Mouse (Mus musculus) heart, embryonic 10.5 days (tissue): ENCODE measurements around the gene Plekhg6. TPM values are rescaled to one million over a fixed set of nuclear protein-coding genes. Genes with fewer than 3 reads are reported as not detected.
A peak's percentile ranks its signal among the peaks of the same experiment; 100 is the strongest.

Source experiments
- DNase-seq: peaks from one replicate; pipeline ENCODE4 v3.0.0-alpha.2; 2017; ENCODE audit warnings: low spot score
- H3K27ac ChIP-seq: fragments of 300-500 bp; sonication (generic); 2 replicates; pipeline ENCODE4 v1.5.1; 2016; ENCODE audit warnings: mild to moderate bottlenecking
- H3K27me3 ChIP-seq: fragments of 300-500 bp; sonication (generic); 2 replicates; pipeline ENCODE4 v1.6.1; 2016; ENCODE audit warnings: mild to moderate bottlenecking; ENCODE audit not compliant: poor library complexity, insufficient read depth, severe bottlenecking
- H3K36me3 ChIP-seq: fragments of 300-500 bp; sonication (generic); 2 replicates; pipeline ENCODE4 v1.6.1; 2016; ENCODE audit warnings: mild to moderate bottlenecking, moderate library complexity
- H3K4me1 ChIP-seq: fragments of 300-500 bp; sonication (generic); 2 replicates; pipeline ENCODE4 v1.6.1; 2016; ENCODE audit warnings: mild to moderate bottlenecking
- H3K4me3 ChIP-seq: fragments of 300-500 bp; sonication (generic); 2 replicates; pipeline ENCODE4 v1.5.1; 2016; ENCODE audit warnings: mild to moderate bottlenecking, moderate library complexity
- H3K9me3 ChIP-seq: fragments of 300-500 bp; sonication (generic); 2 replicates; pipeline ENCODE4 v1.6.1; 2016; ENCODE audit warnings: mild to moderate bottlenecking, moderate library complexity
- WGBS: fragments of 180-500 bp; shearing (Covaris S2); methylation state at CpG from one replicate; pipeline ENCODE4 v1.1.7; 2016; 5-methylcytosine and 5-hydroxymethylcytosine counted together
- polyA plus RNA-seq: library from polyadenylated mRNA; unstranded; fragments of >200 nt; fragmentation: Nextera tagmentation; extraction: Ambion mirVana; gene quantifications from 2 replicates; pipeline ENCODE4 v1.2.1, GENCODE M21; 2016

The Plekhg6 gene
- polyA plus RNA-seq, 1 experiment from 2014 or later = 0.20 TPM

DNA sequence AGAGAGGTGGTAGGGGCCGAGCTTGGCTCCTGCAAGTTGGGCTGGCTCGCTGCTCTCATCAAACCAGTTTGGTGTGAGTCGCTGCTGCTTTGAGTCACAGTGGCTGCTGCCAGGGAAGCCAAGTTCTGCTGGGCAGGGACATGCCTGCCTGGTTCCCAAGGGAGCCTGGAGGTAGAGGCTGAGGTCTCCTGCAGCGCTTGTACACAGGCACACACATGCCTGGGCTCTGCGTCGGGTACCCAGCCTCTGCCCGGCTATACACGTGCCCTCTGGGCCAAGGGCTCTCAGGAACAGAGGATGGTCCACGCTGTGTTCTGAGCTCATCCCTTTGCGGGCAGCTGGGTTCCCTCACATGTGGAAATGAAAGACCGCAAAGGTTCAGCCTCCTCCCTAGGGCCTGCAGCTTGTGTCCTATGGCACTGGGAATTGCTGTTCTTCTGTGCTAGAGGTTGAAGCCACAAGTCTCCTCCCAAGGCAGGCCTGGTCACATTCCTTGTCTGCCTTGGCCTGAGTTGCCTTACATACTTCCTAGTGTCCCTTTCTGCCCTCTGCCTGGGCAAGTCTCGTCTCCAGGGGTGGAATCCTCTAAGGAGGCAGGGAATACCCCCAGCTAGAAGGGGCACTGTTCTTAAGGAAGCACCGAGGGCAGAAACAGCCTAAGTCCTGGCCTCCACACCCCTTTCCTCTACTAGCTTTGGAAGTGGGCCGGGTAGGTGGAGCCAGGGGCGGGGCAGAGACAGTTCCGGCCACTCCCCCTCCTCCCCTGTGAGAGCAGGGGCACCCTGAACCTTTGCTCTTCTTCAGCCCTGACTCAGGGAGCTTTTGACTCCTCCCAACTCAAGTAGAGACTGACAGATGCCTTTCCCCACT lies 2.8 kb downstream of the Plekhg6 start:
- peak; percentile 73 for DNase-seq
- H3K27me3 ChIP-seq = peaks cover 98% of the 10 kb centered on the region
- no peaks in the 10 kb centered on the region for H3K9me3 ChIP-seq

DNA sequence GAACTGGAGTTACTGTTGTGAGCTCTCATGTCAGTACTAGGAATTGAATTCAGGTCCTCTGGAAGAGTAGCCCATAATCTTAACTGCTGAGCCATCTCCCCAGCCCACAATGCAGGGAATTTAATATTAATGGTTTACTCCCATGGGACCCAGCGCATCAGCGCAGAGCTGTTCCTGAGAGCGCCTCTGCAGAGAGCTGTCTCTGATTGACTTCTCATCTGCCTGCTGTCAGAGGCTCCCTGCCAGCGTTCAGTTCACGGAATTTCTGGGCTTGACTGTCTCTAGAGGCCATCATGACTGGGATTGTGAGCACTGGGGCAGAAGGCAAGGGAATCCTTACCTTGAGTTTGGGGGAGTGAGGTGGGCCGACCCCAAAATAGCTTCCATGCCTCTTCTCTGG lies 3.6 kb downstream of the Plekhg6 start:
- Histone ChIP-seq H3K9me3 (no peaks in the 10 kb centered on the region), H3K27ac (no peak overlapping the region), H3K4me3 (no peak overlapping the region), H3K27me3 (peaks cover 98% of the 10 kb centered on the region), H3K36me3 (no peaks in the 10 kb centered on the region), H3K4me1 (peaks cover 38% of the 10 kb centered on the region)
- no peak for DNase-seq
- WGBS = 52% methylated on average over 6 of the region's 6 CpGs

More for the DNA sequence above, 2.8 kb downstream of the Plekhg6 start:
- Histone ChIP-seq H3K27ac (0 out of 2 replicates have a peak overlapping the region, but pooled peaks have one; percentile 32), H3K4me3 (peak overlapping the region; percentile 36), H3K36me3 (no peaks in the 10 kb centered on the region), H3K4me1 (peaks cover 38% of the 10 kb centered on the region)
- whole genome bisulfite sequencing = 32% methylated on average over 16 of the region's 16 CpGs

DNA sequence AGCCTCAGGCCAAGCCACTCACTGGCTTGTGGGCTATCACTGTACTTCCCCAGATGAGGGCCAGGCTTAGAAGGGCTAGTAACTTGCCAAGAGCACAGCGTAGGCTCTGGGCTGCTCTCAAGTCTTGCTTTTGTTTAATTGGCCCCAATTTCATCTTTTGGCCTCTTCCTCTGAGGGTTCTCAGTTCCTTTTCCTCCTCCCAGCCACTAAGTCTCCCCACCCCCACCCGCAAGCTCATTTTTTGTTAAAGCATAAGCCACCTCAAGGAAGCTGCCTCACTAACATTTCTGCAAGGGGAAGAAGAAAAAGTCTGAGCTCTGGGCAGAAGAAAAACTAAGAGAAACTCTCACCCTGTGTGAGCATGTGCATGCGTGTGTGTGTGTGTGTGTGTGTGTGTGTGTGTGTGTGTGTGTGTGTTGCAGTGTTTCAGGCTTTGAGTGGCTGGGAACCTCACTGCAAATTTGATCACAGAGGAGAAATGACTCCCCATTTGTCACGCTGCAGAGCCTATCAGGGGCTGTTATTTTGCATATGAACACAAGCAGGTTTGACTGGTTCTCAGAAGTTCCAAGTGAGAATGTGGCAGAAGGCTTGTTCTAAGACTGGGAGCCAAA lies 12.7 kb downstream of the Plekhg6 start:
- no peak for DNase-seq
- 52% methylated on average over 4 of the region's 4 CpGs for WGBS
- no peak overlapping the region for H3K4me3 ChIP-seq
- peaks cover 46% of the 10 kb centered on the region for H3K4me1 ChIP-seq
- peaks cover 58% of the 10 kb centered on the region for H3K27me3 ChIP-seq
- H3K36me3 ChIP-seq = no peaks in the 10 kb centered on the region
- H3K27ac ChIP-seq = no peak overlapping the region
- H3K9me3 ChIP-seq = no peaks in the 10 kb centered on the region

DNA sequence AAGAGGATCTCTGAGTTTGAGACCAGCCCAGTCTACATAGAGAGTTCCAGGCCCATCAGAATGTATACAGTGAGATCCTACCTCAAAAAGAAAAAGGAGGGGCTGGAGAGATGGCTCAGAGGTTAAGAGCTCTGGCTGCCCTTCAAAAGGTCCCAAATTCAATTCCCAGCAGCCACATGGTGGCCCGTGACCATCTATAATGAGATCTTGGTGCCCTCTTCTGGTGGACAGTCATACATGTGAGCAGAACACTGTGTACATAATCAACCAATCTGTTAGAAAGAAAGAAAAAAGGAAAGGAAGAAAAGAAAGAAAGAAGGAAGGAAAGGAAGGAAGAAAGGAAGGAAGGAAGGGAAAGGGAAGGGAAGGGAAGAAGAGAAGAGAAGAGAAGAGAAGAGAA lies 14.5 kb downstream of the Plekhg6 start:
- H3K27ac ChIP-seq = no peak overlapping the region
- peaks cover 59% of the 10 kb centered on the region for H3K27me3 ChIP-seq
- WGBS = 76% methylated on average over 1 of the region's 1 CpGs
- DNase-seq = no peak
- H3K4me3 ChIP-seq = no peak overlapping the region
- H3K4me1 ChIP-seq = peaks cover 58% of the 10 kb centered on the region
- no peaks in the 10 kb centered on the region for H3K9me3 ChIP-seq
- H3K36me3 ChIP-seq = peaks cover 14% of the 10 kb centered on the region

DNA sequence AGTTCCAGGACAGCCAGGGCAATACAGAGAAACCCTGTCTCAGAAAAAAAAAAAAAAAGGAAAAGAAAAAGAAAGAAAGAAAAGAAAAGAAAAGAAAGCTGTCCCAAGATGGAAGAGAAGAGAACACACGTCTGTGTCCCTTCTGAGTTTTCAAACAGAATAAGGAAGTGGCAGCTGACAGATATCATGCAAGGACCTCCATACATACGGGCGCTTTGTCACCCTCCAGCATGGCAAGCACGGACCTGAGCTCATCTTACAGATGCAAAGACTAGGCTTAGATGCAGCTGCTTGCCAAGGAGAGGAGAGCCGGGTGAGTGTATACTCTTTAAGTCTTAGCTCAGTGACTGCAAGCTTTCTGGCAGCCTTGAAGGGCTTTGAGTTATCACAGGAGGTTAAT lies 15.1 kb downstream of the Plekhg6 start:
- WGBS = 78% methylated on average over 5 of the region's 5 CpGs
- H3K27me3 ChIP-seq = peaks cover 64% of the 10 kb centered on the region
- no peak overlapping the region for H3K4me3 ChIP-seq
- DNase-seq = no peak
- H3K4me1 ChIP-seq = peaks cover 58% of the 10 kb centered on the region
- no peak overlapping the region for H3K27ac ChIP-seq
- no peaks in the 10 kb centered on the region for H3K9me3 ChIP-seq
- peaks cover 20% of the 10 kb centered on the region for H3K36me3 ChIP-seq

DNA sequence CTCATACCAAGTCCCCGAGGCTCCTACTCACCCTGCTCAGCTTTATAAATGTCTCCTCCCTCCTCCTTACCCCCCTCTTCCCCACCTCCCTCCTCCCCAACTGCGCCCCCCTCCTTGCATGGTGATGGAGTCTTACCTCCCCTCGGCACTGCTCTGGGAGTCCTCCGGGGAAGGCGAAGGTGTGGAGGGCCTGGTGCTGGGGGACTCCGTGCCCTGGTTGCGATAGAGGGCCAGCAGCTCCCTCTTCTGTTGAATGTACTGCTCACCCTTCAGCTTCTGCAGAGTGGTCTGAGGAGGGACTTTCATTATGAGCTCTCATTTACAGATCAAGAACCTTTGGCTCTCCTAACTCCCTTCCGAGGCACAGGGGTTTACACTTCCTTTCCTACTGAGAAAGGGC lies 16.1 kb downstream of the Plekhg6 start:
- Histone ChIP-seq H3K27me3 (peaks cover 65% of the 10 kb centered on the region), H3K4me3 (0 out of 2 replicates have a peak overlapping the region, but pooled peaks have one; percentile 10), H3K27ac (no peak overlapping the region), H3K36me3 (peaks cover 30% of the 10 kb centered on the region), H3K9me3 (no peaks in the 10 kb centered on the region), H3K4me1 (peaks cover 48% of the 10 kb centered on the region)
- 4% methylated on average over 8 of the region's 8 CpGs for WGBS
- no peak for DNase-seq

DNA sequence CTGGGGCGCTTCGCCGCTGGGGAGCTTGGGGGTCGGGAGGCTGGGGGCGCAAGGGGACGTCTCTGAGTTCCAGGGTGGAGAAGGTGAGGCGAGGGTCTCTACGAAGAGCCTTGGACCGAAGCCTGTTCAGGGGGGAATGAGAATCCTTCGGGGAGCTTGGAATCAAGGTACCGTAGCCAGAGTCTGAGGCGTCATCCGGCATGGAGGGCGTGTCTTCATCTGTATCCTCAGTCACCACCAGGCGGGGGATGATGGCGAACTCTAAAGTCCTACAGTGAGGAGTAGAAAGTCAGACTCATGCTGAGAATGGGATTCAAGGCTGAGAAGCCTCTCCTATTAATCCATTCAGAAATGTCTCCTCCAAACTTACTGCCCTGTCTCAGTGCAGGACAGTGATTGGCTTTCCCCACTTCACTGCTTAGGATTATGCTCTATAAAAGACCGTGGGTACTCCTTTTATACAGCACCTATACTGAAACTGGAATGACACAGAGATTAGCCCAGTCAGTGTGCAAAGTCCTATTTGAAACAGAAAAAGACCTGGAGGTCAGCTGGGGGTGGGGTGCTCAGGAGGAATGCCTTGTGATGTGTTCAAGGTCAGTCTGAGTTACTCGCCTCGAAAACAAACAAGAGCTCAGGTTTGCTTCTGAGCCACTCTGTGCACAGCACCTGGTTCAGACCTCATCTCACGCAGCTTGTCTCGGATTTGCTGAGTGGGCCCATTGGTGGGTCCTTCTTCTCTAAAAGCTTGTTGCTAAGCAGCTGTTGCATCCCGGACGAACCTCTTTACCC lies 16.9 kb downstream of the Plekhg6 start:
- peak overlapping the region; percentile 13 for H3K4me3 ChIP-seq
- peaks cover 65% of the 10 kb centered on the region for H3K27me3 ChIP-seq
- DNase-seq = no peak

DNA sequence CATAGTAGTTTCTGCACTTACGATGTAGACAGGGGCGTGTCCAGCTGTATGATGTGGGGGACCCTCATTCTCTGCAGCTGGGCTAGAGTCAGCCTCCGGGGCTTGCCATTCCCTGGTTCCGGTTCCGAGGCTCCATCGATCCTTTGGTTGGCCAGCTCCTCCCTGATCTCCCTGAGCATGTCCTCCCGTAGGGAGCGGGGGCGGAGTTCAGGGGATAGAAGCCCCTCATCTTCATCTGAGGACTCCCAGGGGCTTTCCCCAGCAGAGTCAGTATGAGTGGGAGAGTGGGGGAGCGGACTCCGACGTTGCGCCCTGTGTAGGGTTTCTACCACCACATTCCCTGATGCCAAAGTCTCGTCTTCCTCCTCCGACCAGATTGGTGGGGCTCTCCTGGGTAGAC lies 17.6 kb downstream of the Plekhg6 start:
- Histone ChIP-seq H3K27me3 (peaks cover 67% of the 10 kb centered on the region), H3K36me3 (peaks cover 43% of the 10 kb centered on the region), H3K4me3 (peak overlapping the region; percentile 13), H3K27ac (no peak overlapping the region), H3K9me3 (no peaks in the 10 kb centered on the region), H3K4me1 (peaks cover 47% of the 10 kb centered on the region)
- 16% methylated on average over 15 of the region's 15 CpGs for WGBS
- no peak for DNase-seq

More for the DNA sequence above, 16.9 kb downstream of the Plekhg6 start:
- Histone ChIP-seq H3K4me1 (peaks cover 50% of the 10 kb centered on the region), H3K27ac (no peak overlapping the region), H3K36me3 (peaks cover 37% of the 10 kb centered on the region), H3K9me3 (no peaks in the 10 kb centered on the region)
- 9% methylated on average over 23 of the region's 23 CpGs for WGBS

DNA sequence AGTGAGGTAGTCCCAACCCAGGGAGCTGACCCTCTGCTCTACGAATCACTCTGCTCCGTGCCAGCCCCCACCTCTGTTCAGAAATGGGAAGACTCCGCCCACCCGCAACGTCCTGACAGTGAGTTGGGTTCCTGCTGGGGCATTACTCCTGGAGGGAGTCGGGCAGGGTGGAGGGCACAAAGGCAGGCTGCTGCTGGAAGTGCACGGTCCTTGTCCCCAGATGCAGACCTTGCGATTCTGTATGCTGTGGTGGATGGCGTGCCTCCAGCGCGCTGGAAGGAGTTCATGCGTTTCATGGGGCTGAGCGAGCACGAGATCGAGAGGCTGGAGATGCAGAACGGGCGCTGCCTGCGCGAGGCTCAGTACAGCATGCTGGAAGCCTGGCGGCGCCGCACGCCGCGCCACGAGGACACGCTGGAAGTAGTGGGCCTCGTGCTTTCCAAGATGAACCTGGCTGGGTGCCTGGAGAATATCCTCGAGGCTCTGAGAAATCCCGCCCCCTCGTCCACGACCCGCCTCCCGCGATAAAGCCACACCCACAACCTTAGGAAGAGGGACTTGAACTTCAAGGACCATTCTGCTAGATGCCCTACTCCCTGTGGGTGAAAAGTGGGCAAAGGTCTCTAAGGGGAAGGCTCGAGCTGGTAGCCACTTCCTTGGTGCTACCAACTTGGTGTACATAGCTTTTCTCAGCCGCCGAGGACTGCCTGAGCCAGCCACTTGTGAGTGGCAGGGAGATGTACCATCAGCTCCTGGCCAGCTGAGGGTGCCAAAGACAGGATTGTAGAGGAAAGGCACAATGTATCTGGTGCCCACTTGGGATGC lies 18.9 kb downstream of the Plekhg6 start:
- DNase-seq = no peak
- Histone ChIP-seq H3K4me1 (peaks cover 44% of the 10 kb centered on the region), H3K4me3 (0 out of 2 replicates have a peak overlapping the region, but pooled peaks have one; percentile 28), H3K27me3 (peaks cover 62% of the 10 kb centered on the region), H3K27ac (no peak overlapping the region), H3K36me3 (peaks cover 54% of the 10 kb centered on the region), H3K9me3 (no peaks in the 10 kb centered on the region)
- WGBS = 37% methylated on average over 38 of the region's 38 CpGs

DNA sequence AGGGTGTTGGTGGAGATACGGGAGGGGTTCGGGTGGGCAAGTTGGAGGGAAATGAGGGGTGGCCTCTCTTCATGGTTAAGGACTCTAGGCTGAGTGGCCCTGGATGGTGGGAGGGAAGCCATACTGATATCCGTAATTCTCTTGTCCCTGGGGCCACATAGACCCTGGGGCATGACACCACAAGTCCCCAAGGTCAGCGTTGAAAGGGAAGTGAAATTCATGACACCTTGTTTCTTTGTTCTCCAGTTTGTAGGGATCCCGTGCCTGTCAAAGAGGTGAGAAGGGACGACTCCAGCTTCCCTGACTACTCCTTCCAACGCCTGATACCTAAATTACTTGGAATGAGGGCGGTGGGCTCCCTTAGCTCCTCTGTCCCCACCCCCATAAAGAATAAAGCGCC lies 19.7 kb downstream of the Plekhg6 start:
- Histone ChIP-seq H3K4me1 (peaks cover 51% of the 10 kb centered on the region), H3K9me3 (no peaks in the 10 kb centered on the region), H3K4me3 (no peak overlapping the region), H3K36me3 (peaks cover 54% of the 10 kb centered on the region), H3K27ac (no peak overlapping the region), H3K27me3 (peaks cover 61% of the 10 kb centered on the region)
- 65% methylated on average over 9 of the region's 9 CpGs for WGBS
- DNase-seq = no peak

DNA sequence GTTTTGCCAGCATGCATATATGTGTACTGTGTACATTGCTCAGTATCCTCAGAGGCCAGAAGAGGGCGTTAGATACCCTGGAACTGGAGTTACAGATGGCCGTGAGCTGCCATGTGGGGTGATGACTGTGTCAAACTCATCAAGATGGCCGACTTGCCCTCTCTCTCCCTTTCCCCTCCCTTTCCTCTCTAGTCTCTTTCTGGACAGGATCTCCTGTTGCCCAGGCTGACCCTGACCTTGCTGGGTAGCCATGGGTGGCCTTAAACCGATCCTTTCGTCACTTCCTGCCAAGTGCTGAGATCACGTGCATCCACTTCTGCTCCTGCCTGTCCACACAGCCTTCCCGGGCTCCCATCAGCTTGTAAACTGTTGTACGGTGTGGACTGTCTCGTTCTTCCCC lies 20.6 kb downstream of the Plekhg6 start:
- Histone ChIP-seq H3K4me3 (no peak overlapping the region), H3K27me3 (peaks cover 57% of the 10 kb centered on the region), H3K4me1 (peaks cover 59% of the 10 kb centered on the region), H3K9me3 (no peaks in the 10 kb centered on the region), H3K36me3 (peaks cover 54% of the 10 kb centered on the region), H3K27ac (no peak overlapping the region)
- DNase-seq = no peak
- 48% methylated on average over 9 of the region's 9 CpGs for WGBS

DNA sequence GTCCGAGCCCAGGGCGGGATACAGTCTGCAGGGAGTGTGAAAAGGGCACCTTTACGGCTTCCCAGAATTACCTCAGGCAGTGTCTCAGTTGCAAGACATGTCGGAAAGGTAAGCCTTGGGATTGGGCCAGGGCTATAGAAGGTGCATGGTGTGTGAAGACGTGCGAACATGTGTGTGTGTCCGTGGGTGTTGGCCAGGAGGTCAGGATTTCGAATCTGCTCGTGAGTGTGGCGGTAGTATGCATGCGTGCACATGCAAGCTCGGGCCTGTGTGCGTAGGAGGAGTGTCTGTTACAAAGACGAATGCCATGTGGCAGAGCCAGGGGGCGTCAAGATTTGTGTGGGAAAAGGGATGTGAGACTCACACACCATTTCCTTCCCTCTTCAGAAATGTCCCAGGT lies 23.3 kb downstream of the Plekhg6 start:
- Histone ChIP-seq H3K4me1 (peaks cover 58% of the 10 kb centered on the region), H3K9me3 (no peaks in the 10 kb centered on the region), H3K4me3 (no peak overlapping the region), H3K27me3 (peaks cover 41% of the 10 kb centered on the region), H3K27ac (no peak overlapping the region), H3K36me3 (peaks cover 52% of the 10 kb centered on the region)
- no peak for DNase-seq
- WGBS = 87% methylated on average over 15 of the region's 15 CpGs
